Mouse (Mus musculus): ENCODE measurements around the gene Maml3. TPM values are rescaled to one million over a fixed set of nuclear protein-coding genes. Genes with fewer than 3 reads are reported as not detected.

Gene Maml3
- polyA plus RNA-seq, 1 experiment from 2014 or later: 6.1 TPM

GRCm38 (mm10) chr3:51762900-51763299 lies 342.0 kb downstream of the Maml3 start:
- H3K27ac ChIP-seq (ENCODE audit: low read depth, low read length): peak overlapping the region; percentile 35; the same call in 1 of the 2 replicates
- no peaks in the 10 kb centered on the region for H3K36me3 ChIP-seq (ENCODE audit: control insufficient read depth, insufficient read depth, low read length)
- no peak overlapping the region for H3K4me2 ChIP-seq
- DNase-seq (ENCODE audit: low spot score, missing footprints) (peak; percentile 80), ATAC-seq (ENCODE audit: low FRiP score) (no peak)
- no peak overlapping the region for H3K9ac ChIP-seq (ENCODE audit: low read length)
- H3K4me3 ChIP-seq (ENCODE audit: low read depth, low read length): no peak overlapping the region
- no peaks in the 10 kb centered on the region for H3K27me3 ChIP-seq (ENCODE audit: control insufficient read depth, insufficient read depth, low read length)
- peaks cover 7% of the 10 kb centered on the region for H3K4me1 ChIP-seq (ENCODE audit: control insufficient read depth, insufficient read depth, low read length)
- no peaks in the 10 kb centered on the region for H3K9me3 ChIP-seq (ENCODE audit: control insufficient read depth, low read length)
- WGBS: 92% methylated on average over 10 of the region's 10 CpGs

- WGBS: 92% methylated on average over 3 of the region's 3 CpGs
- H3K4me1 ChIP-seq (ENCODE audit: control insufficient read depth, insufficient read depth, low read length): peaks cover 7% of the 10 kb centered on the region
- H3K27ac ChIP-seq (ENCODE audit: low read depth, low read length): no peak overlapping the region
- no peak for DNase-seq (ENCODE audit: low spot score, missing footprints)
- no peaks in the 10 kb centered on the region for H3K9me3 ChIP-seq (ENCODE audit: control insufficient read depth, low read length)
- no peaks in the 10 kb centered on the region for H3K27me3 ChIP-seq (ENCODE audit: control insufficient read depth, insufficient read depth, low read length)
- no peak for ATAC-seq (ENCODE audit: low FRiP score)
- no peak overlapping the region for H3K9ac ChIP-seq (ENCODE audit: low read length)
- H3K36me3 ChIP-seq (ENCODE audit: control insufficient read depth, insufficient read depth, low read length): no peaks in the 10 kb centered on the region
- H3K4me2 ChIP-seq: no peak overlapping the region
- H3K4me3 ChIP-seq (ENCODE audit: low read depth, low read length): no peak overlapping the region
Observed at GRCm38 (mm10) chr3:51759534-51759933, 345.3 kb downstream of the Maml3 start.

GRCm38 (mm10) chr3:51757032-51757431 lies 347.8 kb downstream of the Maml3 start:
- 97% methylated on average over 5 of the region's 5 CpGs for WGBS
- H3K9ac ChIP-seq (ENCODE audit: low read length): no peak overlapping the region
- no peak overlapping the region for H3K4me3 ChIP-seq (ENCODE audit: low read depth, low read length)
- H3K9me3 ChIP-seq (ENCODE audit: control insufficient read depth, low read length): no peaks in the 10 kb centered on the region
- no peaks in the 10 kb centered on the region for H3K27me3 ChIP-seq (ENCODE audit: control insufficient read depth, insufficient read depth, low read length)
- peaks cover 3% of the 10 kb centered on the region for H3K4me1 ChIP-seq (ENCODE audit: control insufficient read depth, insufficient read depth, low read length)
- DNase-seq (ENCODE audit: low spot score, missing footprints) (no peak), ATAC-seq (ENCODE audit: low FRiP score) (no peak)
- no peak overlapping the region for H3K27ac ChIP-seq (ENCODE audit: low read depth, low read length)
- H3K4me2 ChIP-seq: no peak overlapping the region
- no peaks in the 10 kb centered on the region for H3K36me3 ChIP-seq (ENCODE audit: control insufficient read depth, insufficient read depth, low read length)

DNA sequence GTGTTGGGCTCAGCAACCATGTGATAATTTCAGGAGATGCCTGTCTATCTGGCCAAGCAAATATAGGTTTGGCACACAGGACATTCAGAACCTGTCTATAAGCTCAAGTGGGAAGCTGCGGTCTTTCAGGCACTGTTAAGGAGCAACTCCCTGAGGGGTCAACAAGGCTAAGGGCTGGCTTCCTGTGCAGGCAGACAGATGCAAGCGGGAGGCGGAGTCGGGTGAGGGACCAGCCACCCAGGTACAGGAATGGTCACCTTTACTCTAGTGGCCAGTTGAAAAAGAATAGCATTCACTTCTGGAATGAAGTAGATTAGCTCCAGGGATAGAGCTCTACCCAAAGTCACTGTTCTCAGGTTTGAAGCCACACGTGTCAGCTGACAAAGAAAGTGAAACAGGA lies 348.6 kb downstream of the Maml3 start:
- 89% methylated on average over 5 of the region's 5 CpGs for WGBS
- DNase-seq (ENCODE audit: low spot score, missing footprints) (no peak), ATAC-seq (ENCODE audit: low FRiP score) (no peak)
- Histone ChIP-seq H3K27ac (ENCODE audit: low read depth, low read length) (no peak overlapping the region), H3K4me2 (no peak overlapping the region), H3K9ac (ENCODE audit: low read length) (no peak overlapping the region), H3K36me3 (ENCODE audit: control insufficient read depth, insufficient read depth, low read length) (no peaks in the 10 kb centered on the region), H3K4me3 (ENCODE audit: low read depth, low read length) (no peak overlapping the region), H3K4me1 (ENCODE audit: control insufficient read depth, insufficient read depth, low read length) (peaks cover under 1% of the 10 kb centered on the region; the same call in 1 of the 2 replicates), H3K27me3 (ENCODE audit: control insufficient read depth, insufficient read depth, low read length) (no peaks in the 10 kb centered on the region), H3K9me3 (ENCODE audit: control insufficient read depth, low read length) (no peaks in the 10 kb centered on the region)

DNA sequence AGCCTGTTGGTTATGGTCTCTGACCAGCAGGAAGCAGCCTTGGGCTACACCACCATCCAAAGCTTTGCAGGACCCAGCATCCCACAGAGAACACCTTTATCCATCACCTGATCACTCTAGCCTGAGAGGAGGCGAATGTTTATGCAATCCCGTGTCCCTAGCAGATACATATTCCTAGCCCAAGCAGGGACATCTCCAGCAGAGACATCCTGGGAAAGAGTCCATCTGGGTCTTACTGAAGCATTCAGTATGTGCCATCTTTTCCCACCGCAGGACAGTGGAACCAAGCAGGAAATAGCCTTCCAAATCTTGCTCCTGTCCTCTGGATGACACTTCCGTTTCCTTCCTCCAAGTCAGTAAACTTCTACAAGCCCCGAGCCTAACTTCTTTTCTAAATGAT lies 351.6 kb downstream of the Maml3 start:
- Histone ChIP-seq H3K36me3 (ENCODE audit: control insufficient read depth, insufficient read depth, low read length) (no peaks in the 10 kb centered on the region), H3K9me3 (ENCODE audit: control insufficient read depth, low read length) (no peaks in the 10 kb centered on the region), H3K27me3 (ENCODE audit: control insufficient read depth, insufficient read depth, low read length) (no peaks in the 10 kb centered on the region), H3K4me2 (no peak overlapping the region), H3K4me1 (ENCODE audit: control insufficient read depth, insufficient read depth, low read length) (peaks cover 21% of the 10 kb centered on the region), H3K4me3 (ENCODE audit: low read depth, low read length) (no peak overlapping the region), H3K9ac (ENCODE audit: low read length) (no peak overlapping the region), H3K27ac (ENCODE audit: low read depth, low read length) (no peak overlapping the region)
- no peak for ATAC-seq (ENCODE audit: low FRiP score)
- WGBS: 90% methylated on average over 5 of the region's 5 CpGs
- no peak for DNase-seq (ENCODE audit: low spot score, missing footprints)

DNA sequence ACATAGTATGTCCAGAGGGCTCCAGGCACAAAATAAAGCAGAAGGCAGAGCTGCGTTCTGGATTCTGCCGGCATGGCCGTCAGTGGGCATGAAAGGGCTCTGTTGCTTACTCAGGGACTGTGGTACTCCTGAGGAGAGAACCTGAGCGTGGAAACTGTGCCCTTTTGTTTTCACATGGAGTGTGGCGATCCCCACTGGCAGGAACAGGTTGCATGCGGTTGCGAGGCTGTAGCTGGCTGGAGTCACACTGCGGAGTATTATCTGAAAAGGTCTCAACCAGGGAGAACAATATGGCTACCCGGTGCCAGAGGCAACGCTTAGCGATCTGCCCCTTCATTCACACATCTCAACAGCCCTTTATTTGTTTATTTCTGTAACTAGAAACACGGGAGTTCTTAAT lies 353.4 kb downstream of the Maml3 start:
- H3K9ac ChIP-seq (ENCODE audit: low read length): no peak overlapping the region
- 85% methylated on average over 12 of the region's 12 CpGs for WGBS
- H3K27me3 ChIP-seq (ENCODE audit: control insufficient read depth, insufficient read depth, low read length): no peaks in the 10 kb centered on the region
- no peak overlapping the region for H3K27ac ChIP-seq (ENCODE audit: low read depth, low read length)
- no peaks in the 10 kb centered on the region for H3K36me3 ChIP-seq (ENCODE audit: control insufficient read depth, insufficient read depth, low read length)
- H3K9me3 ChIP-seq (ENCODE audit: control insufficient read depth, low read length): no peaks in the 10 kb centered on the region; the same call in 1 of the 2 replicates
- H3K4me3 ChIP-seq (ENCODE audit: low read depth, low read length): no peak overlapping the region
- H3K4me1 ChIP-seq (ENCODE audit: control insufficient read depth, insufficient read depth, low read length): peaks cover 21% of the 10 kb centered on the region
- no peak for ATAC-seq (ENCODE audit: low FRiP score)
- no peak for DNase-seq (ENCODE audit: low spot score, missing footprints)
- H3K4me2 ChIP-seq: no peak overlapping the region

- no peak overlapping the region for H3K4me3 ChIP-seq (ENCODE audit: low read depth, low read length)
- DNase-seq (ENCODE audit: low spot score, missing footprints) (no peak), ATAC-seq (ENCODE audit: low FRiP score) (peak; percentile 75)
Observed at GRCm38 (mm10) chr3:51749812-51750481, 354.9 kb downstream of the Maml3 start.

DNA sequence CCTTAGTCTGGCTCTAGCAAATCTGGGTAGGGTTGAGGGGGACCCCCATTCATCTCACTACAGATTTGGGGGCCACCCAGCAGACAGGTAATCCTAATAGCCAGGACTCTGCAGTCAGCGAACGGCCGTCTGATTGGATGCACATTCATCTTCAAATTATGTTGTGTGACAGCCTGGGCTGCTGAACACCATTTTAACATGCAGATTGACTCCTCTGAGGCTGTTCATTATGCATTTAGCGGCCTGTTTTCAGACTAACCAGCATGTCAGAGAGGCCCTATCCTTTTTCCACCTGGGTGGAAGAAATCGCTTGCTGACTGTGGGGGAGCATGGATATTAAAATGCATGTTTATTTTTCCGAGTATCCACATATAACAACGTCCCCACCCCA lies 355.5 kb downstream of the Maml3 start:
- H3K36me3 ChIP-seq (ENCODE audit: control insufficient read depth, insufficient read depth, low read length): no peaks in the 10 kb centered on the region
- no peak overlapping the region for H3K4me2 ChIP-seq
- H3K27me3 ChIP-seq (ENCODE audit: control insufficient read depth, insufficient read depth, low read length): no peaks in the 10 kb centered on the region
- ATAC-seq (ENCODE audit: low FRiP score) (peak; percentile 41), DNase-seq (ENCODE audit: low spot score, missing footprints) (no peak)
- H3K9me3 ChIP-seq (ENCODE audit: control insufficient read depth, low read length): no peaks in the 10 kb centered on the region; the same call in 1 of the 2 replicates
- H3K4me1 ChIP-seq (ENCODE audit: control insufficient read depth, insufficient read depth, low read length): peaks cover 21% of the 10 kb centered on the region
- no peak overlapping the region for H3K4me3 ChIP-seq (ENCODE audit: low read depth, low read length)
- peak overlapping the region; percentile 51 for H3K9ac ChIP-seq (ENCODE audit: low read length)
- H3K27ac ChIP-seq (ENCODE audit: low read depth, low read length): peak overlapping the region; percentile 86
- WGBS: 47% methylated on average over 7 of the region's 7 CpGs

More at GRCm38 (mm10) chr3:51749812-51750481, 354.9 kb downstream of the Maml3 start:
- Histone ChIP-seq H3K4me1 (ENCODE audit: control insufficient read depth, insufficient read depth, low read length) (peaks cover 21% of the 10 kb centered on the region), H3K36me3 (ENCODE audit: control insufficient read depth, insufficient read depth, low read length) (no peaks in the 10 kb centered on the region), H3K27me3 (ENCODE audit: control insufficient read depth, insufficient read depth, low read length) (no peaks in the 10 kb centered on the region), H3K9me3 (ENCODE audit: control insufficient read depth, low read length) (no peaks in the 10 kb centered on the region; the same call in 1 of the 2 replicates), H3K27ac (ENCODE audit: low read depth, low read length) (peak overlapping the region; percentile 86), H3K9ac (ENCODE audit: low read length) (peak overlapping the region; percentile 51), H3K4me2 (no peak overlapping the region)
- 44% methylated on average over 8 of the region's 8 CpGs for WGBS

DNA sequence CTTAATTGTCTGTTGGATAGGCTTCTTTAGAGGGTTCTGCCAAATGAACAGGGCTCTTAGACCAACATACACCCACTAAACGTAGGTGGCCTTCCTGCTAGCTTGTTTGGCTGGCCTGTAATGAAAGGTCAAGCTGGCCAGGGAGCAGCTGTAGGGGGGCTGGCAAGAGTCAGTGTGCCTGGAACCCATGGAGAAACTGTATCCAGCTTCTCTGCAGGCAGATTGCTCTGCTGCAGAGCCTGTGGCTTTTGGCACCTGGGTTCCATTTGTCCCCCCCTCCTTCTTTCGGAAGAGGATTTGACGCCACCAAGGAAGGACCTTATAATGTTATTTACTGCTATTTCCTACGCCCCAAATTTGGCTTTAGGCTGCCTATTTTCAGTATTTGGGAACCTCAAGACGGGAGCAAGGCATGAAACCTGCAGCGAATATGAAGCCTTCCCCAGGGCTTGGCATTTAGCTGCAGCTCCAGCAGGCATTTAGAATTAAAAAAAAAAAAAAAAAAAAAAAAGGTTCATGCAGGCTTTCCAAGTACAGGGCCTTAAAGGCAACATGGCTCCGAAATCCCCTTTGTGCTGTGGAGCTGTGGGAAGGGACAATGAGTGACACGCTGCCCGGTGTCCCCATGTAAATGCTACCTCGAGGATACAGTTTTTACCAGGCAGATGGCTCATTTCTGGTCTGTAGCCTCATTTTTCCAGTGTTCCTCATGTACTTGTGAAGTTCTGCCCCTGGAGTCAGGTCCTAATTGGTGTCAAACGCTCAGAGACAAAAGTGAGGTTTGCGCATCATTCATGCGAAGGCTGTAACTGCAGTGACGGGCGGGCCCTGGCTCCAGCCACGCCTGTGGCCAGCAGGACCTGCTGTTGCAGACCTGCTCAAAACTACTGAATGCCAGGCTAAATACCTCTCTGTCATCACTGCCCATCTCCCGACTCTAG lies 356.2 kb downstream of the Maml3 start:
- Histone ChIP-seq H3K27me3 (ENCODE audit: control insufficient read depth, insufficient read depth, low read length) (no peaks in the 10 kb centered on the region), H3K4me1 (ENCODE audit: control insufficient read depth, insufficient read depth, low read length) (peaks cover 21% of the 10 kb centered on the region), H3K9me3 (ENCODE audit: control insufficient read depth, low read length) (no peaks in the 10 kb centered on the region; the same call in 1 of the 2 replicates), H3K9ac (ENCODE audit: low read length) (peak overlapping the region; percentile 51; the same call in 1 of the 2 replicates), H3K27ac (ENCODE audit: low read depth, low read length) (peak overlapping the region; percentile 86), H3K36me3 (ENCODE audit: control insufficient read depth, insufficient read depth, low read length) (no peaks in the 10 kb centered on the region), H3K4me2 (no peak overlapping the region), H3K4me3 (ENCODE audit: low read depth, low read length) (no peak overlapping the region)
- 78% methylated on average over 17 of the region's 17 CpGs for WGBS
- DNase-seq (ENCODE audit: low spot score, missing footprints): no peak
- peak; percentile 25; the same call in 1 of the 2 replicates for ATAC-seq (ENCODE audit: low FRiP score)
